Mouse (Mus musculus) neural tube, embryonic 12.5 days (tissue): Measurements from ENCODE around the gene Depp1. TPM values are rescaled to one million over a fixed set of nuclear protein-coding genes. Genes with fewer than 3 reads are reported as not detected.

Source experiments
- ATAC-seq: fragments of 200-750 bp; cut with Nextera tagmentation; 2 replicates; pipeline ENCODE4 v1.8.0; 2017; ENCODE audit warnings: low read depth, mild to moderate bottlenecking, moderate TSS enrichment, moderate library complexity; ENCODE audit not compliant: low FRiP score
- H3K27ac ChIP-seq: fragments of 300-500 bp; sonication (generic); 2 replicates; pipeline ENCODE4 v1.5.1; 2016
- H3K27me3 ChIP-seq: fragments of 300-500 bp; sonication (generic); replicated peaks from 2 replicates; pipeline ENCODE4 v1.6.1; 2016; ENCODE audit warnings: mild to moderate bottlenecking
- H3K36me3 ChIP-seq: fragments of 300-500 bp; sonication (generic); 2 replicates; pipeline ENCODE4 v1.6.1; 2016; ENCODE audit warnings: mild to moderate bottlenecking
- H3K4me1 ChIP-seq: fragments of 300-500 bp; sonication (generic); 2 replicates; pipeline ENCODE4 v1.6.1; 2016
- H3K4me2 ChIP-seq: fragments of 300-500 bp; sonication (generic); replicated peaks from 2 replicates; pipeline ENCODE4 v1.6.1; 2016; ENCODE audit warnings: mild to moderate bottlenecking
- H3K4me3 ChIP-seq: fragments of 300-500 bp; sonication (generic); 2 replicates; pipeline ENCODE4 v1.5.1; 2016
- H3K9ac ChIP-seq: fragments of 300-500 bp; sonication (generic); 2 replicates; pipeline ENCODE4 v1.6.1; 2016; ENCODE audit warnings: mild to moderate bottlenecking
- H3K9me3 ChIP-seq: fragments of 300-500 bp; sonication (generic); 2 replicates; pipeline ENCODE4 v1.6.1; 2016; ENCODE audit warnings: mild to moderate bottlenecking
- WGBS: fragments of 180-500 bp; shearing (Covaris S2); methylation state at CpG from one replicate; pipeline ENCODE4 v1.1.7; 2016; 5-methylcytosine and 5-hydroxymethylcytosine counted together
- polyA plus RNA-seq: library from polyadenylated mRNA; unstranded; fragments of >200 nt; fragmentation: Nextera tagmentation; extraction: Ambion mirVana; gene quantifications from 2 replicates; pipeline ENCODE4 v1.2.1, GENCODE M21; 2016

Gene Depp1
- polyA plus RNA-seq, 1 experiment from 2014 or later: 12.3 TPM

GRCm38 (mm10) chr6:116653684-116654454, 3.5 kb downstream of the Depp1 start:
- H3K36me3 ChIP-seq: peaks cover 11% of the 10 kb centered on the region; the same call in 1 of the 2 replicates
- no peak overlapping the region for H3K4me2 ChIP-seq
- H3K9ac ChIP-seq: no peak overlapping the region
- no peaks in the 10 kb centered on the region for H3K9me3 ChIP-seq
- ATAC-seq: peak; percentile 73
- H3K27me3 ChIP-seq: no peaks in the 10 kb centered on the region
- H3K4me3 ChIP-seq: no peak overlapping the region
- H3K4me1 ChIP-seq: no peaks in the 10 kb centered on the region; the same call in 1 of the 2 replicates
- no peak overlapping the region for H3K27ac ChIP-seq
- WGBS: 63% methylated on average over 9 of the region's 9 CpGs

DNA sequence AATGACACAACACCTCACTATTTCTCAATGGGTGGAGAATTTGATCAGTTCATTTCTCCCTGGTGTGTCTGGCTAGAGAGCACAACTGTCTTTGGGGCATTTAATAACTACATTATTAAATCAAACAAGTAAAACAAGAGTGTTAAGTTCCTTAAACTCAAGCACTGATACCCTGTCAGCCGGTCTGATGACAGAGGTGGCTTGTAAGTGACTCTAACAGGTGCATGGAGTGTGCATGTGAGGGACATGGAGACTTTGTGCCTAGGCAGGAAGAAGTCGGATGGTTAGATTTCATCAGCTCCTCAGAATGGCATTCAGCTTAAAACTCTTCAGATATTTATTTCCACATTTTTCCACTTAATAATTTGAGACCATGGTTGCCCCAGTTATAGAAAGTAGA, 13.0 kb downstream of the Depp1 start:
- H3K27me3 ChIP-seq: no peaks in the 10 kb centered on the region
- H3K4me3 ChIP-seq: no peak overlapping the region
- 82% methylated on average over 2 of the region's 2 CpGs for WGBS
- no peak overlapping the region for H3K9ac ChIP-seq
- H3K36me3 ChIP-seq: no peaks in the 10 kb centered on the region
- H3K9me3 ChIP-seq: no peaks in the 10 kb centered on the region
- ATAC-seq: no peak
- peaks cover 5% of the 10 kb centered on the region; the same call in 1 of the 2 replicates for H3K4me1 ChIP-seq
- H3K27ac ChIP-seq: no peak overlapping the region
- H3K4me2 ChIP-seq: no peak overlapping the region

- H3K27me3 ChIP-seq: no peaks in the 10 kb centered on the region
- peaks cover 5% of the 10 kb centered on the region; the same call in 1 of the 2 replicates for H3K4me1 ChIP-seq
- no peaks in the 10 kb centered on the region for H3K36me3 ChIP-seq
- no peak overlapping the region for H3K9ac ChIP-seq
- 82% methylated on average over 6 of the region's 6 CpGs for WGBS
- no peak for ATAC-seq
- H3K9me3 ChIP-seq: no peaks in the 10 kb centered on the region
- no peak overlapping the region for H3K27ac ChIP-seq
- no peak overlapping the region for H3K4me3 ChIP-seq
- no peak overlapping the region for H3K4me2 ChIP-seq
Measured at GRCm38 (mm10) chr6:116664031-116664430, 13.6 kb downstream of the Depp1 start.

DNA sequence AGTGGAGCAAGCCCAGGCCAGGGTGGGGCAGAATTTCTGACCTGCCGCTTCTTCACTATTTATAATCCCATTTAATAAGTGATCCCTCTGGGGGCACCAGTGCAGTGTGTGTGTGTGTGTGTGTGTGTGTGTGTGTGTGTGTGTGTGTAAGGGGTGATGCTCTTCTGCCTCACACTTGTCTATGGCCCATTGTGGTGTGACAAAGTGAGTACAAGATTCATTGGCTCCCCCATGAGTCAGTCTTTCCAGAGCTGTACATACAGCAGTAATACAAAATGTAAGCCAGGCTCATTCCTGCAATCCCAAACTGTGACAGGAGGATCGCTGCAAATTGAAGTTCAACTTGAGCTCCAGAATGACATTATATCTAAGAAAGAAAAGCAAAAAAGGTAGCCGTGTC, 14.4 kb downstream of the Depp1 start:
- Histone ChIP-seq H3K36me3 (no peaks in the 10 kb centered on the region), H3K27ac (no peak overlapping the region), H3K4me1 (peaks cover 9% of the 10 kb centered on the region), H3K4me3 (no peak overlapping the region), H3K9me3 (no peaks in the 10 kb centered on the region), H3K27me3 (no peaks in the 10 kb centered on the region), H3K9ac (no peak overlapping the region), H3K4me2 (no peak overlapping the region)
- 78% methylated on average over 3 of the region's 3 CpGs for WGBS
- no peak for ATAC-seq

DNA sequence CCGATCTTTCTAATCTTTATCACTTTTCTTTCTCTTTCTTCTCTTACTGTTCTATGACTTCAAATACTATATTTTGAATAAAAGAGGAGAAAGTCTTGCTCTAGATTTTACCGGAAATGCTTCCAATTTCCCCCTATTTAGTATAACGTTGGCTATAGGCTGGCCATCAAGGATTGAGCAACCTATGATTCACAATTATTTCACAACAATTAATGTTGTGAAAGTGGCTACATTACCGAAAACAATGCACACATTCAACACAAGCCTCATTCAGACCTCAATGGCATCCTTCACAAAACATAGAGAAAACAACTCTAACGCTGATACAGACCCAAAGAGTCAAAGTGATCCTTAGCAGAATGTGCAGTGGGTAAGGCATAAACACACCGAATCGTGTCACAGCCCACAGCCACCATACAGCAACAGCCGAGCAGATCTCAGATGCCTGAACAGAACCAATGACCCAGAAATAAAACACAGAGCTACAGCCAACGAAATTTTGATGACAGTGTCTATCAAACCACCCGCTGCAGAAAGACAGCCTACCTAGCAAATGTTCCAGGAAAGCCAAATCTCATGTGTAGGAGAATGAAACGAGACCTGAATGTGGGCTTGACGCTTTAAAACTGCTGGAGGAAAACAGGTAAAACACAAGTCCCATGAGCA, 15.8 kb downstream of the Depp1 start:
- Histone ChIP-seq H3K9ac (no peak overlapping the region), H3K36me3 (no peaks in the 10 kb centered on the region), H3K4me3 (no peak overlapping the region), H3K4me1 (peaks cover 23% of the 10 kb centered on the region), H3K4me2 (no peak overlapping the region; the same call in 1 of the 2 replicates), H3K9me3 (no peaks in the 10 kb centered on the region), H3K27me3 (no peaks in the 10 kb centered on the region), H3K27ac (no peak overlapping the region)
- ATAC-seq: no peak
- 71% methylated on average over 12 of the region's 12 CpGs for WGBS

GRCm38 (mm10) chr6:116666892-116667291, 16.5 kb downstream of the Depp1 start:
- WGBS: 26% methylated on average over 3 of the region's 3 CpGs

GRCm38 (mm10) chr6:116667382-116667781, 17.0 kb downstream of the Depp1 start:
- Histone ChIP-seq H3K4me2 (no peak overlapping the region), H3K4me3 (no peak overlapping the region), H3K9me3 (no peaks in the 10 kb centered on the region), H3K9ac (no peak overlapping the region), H3K36me3 (no peaks in the 10 kb centered on the region), H3K27me3 (no peaks in the 10 kb centered on the region), H3K27ac (no peak overlapping the region), H3K4me1 (peaks cover 29% of the 10 kb centered on the region)
- ATAC-seq: no peak
- 75% methylated on average over 3 of the region's 3 CpGs for WGBS

More at GRCm38 (mm10) chr6:116666892-116667291, 16.5 kb downstream of the Depp1 start:
- no peaks in the 10 kb centered on the region for H3K36me3 ChIP-seq
- H3K9me3 ChIP-seq: no peaks in the 10 kb centered on the region
- H3K4me1 ChIP-seq: peaks cover 28% of the 10 kb centered on the region
- no peaks in the 10 kb centered on the region for H3K27me3 ChIP-seq
- H3K4me3 ChIP-seq: no peak overlapping the region
- no peak overlapping the region for H3K27ac ChIP-seq
- no peak overlapping the region; the same call in 1 of the 2 replicates for H3K4me2 ChIP-seq
- ATAC-seq: no peak
- no peak overlapping the region for H3K9ac ChIP-seq

- no peak overlapping the region for H3K4me3 ChIP-seq
- no peak overlapping the region for H3K9ac ChIP-seq
- H3K27me3 ChIP-seq: no peaks in the 10 kb centered on the region
- no peak overlapping the region for H3K27ac ChIP-seq
- no peaks in the 10 kb centered on the region for H3K9me3 ChIP-seq
- 31% methylated on average over 11 of the region's 11 CpGs for WGBS
- H3K4me2 ChIP-seq: no peak overlapping the region
- no peak for ATAC-seq
- no peaks in the 10 kb centered on the region for H3K36me3 ChIP-seq
- peaks cover 33% of the 10 kb centered on the region for H3K4me1 ChIP-seq
Measured at GRCm38 (mm10) chr6:116668682-116669470, 18.5 kb downstream of the Depp1 start.

GRCm38 (mm10) chr6:116670144-116670543, 19.7 kb downstream of the Depp1 start:
- ATAC-seq: peak; percentile 13; the same call in 1 of the 2 replicates
- 13% methylated on average over 6 of the region's 6 CpGs for WGBS
- Histone ChIP-seq H3K36me3 (no peaks in the 10 kb centered on the region), H3K27ac (peak overlapping the region; percentile 71), H3K9me3 (no peaks in the 10 kb centered on the region), H3K27me3 (no peaks in the 10 kb centered on the region), H3K4me2 (peak overlapping the region; percentile 91), H3K9ac (0 out of 2 replicates have a peak overlapping the region, but pooled peaks have one; percentile 23), H3K4me3 (no peak overlapping the region), H3K4me1 (peaks cover 35% of the 10 kb centered on the region)

GRCm38 (mm10) chr6:116671031-116671430, 20.6 kb downstream of the Depp1 start:
- Histone ChIP-seq H3K4me1 (peaks cover 35% of the 10 kb centered on the region), H3K9ac (0 out of 2 replicates have a peak overlapping the region, but pooled peaks have one; percentile 4), H3K27me3 (no peaks in the 10 kb centered on the region), H3K9me3 (no peaks in the 10 kb centered on the region), H3K27ac (peak overlapping the region; percentile 71), H3K36me3 (no peaks in the 10 kb centered on the region), H3K4me3 (no peak overlapping the region), H3K4me2 (peak overlapping the region; percentile 91)
- 3% methylated on average over 5 of the region's 5 CpGs for WGBS
- ATAC-seq: peak; percentile 61

DNA sequence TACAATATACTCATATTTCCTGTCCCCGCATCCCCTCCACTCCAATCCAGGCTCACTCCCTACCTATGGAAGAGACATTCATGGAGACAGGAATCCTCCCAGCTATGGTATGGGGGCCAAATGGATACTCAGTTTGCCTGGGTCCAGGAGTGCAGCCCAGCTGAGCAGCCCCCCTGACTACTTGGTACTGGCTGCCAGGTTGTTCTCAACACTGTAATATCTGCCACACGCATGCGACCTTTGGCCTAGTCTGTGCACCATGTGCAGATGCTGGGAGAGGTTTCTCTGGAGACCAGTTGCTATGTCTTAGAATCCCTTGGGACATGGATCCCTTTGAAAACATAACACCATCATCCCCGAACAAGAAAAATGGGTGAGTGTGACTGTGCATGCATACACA, 21.4 kb downstream of the Depp1 start:
- H3K9ac ChIP-seq: no peak overlapping the region
- H3K4me1 ChIP-seq: peaks cover 35% of the 10 kb centered on the region
- no peaks in the 10 kb centered on the region for H3K36me3 ChIP-seq
- 63% methylated on average over 4 of the region's 4 CpGs for WGBS
- no peak overlapping the region for H3K27ac ChIP-seq
- no peaks in the 10 kb centered on the region for H3K27me3 ChIP-seq
- H3K9me3 ChIP-seq: no peaks in the 10 kb centered on the region
- no peak overlapping the region for H3K4me3 ChIP-seq
- H3K4me2 ChIP-seq: peak overlapping the region; percentile 91
- ATAC-seq: no peak

DNA sequence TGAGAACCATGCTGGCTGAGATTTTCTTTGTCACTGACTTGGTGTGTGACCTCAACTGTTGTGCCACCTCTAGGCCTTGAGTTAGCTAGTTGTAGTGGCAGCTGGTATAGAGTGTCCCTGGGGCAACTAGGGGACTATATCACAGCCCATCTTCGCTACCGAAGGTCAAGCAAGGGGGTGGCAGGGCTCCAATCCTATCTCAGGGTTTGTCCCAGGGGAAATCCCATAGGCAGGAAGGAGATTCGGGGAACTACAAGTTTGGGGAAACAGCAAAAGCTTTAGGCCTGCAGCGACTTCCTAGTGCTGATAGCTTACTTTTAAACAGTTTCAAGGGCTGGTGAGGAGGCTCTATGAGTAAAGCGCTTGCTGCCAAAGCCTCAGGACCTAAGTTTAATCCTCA, 21.9 kb downstream of the Depp1 start:
- H3K4me3 ChIP-seq: no peak overlapping the region
- ATAC-seq: no peak
- H3K9me3 ChIP-seq: no peaks in the 10 kb centered on the region
- H3K27me3 ChIP-seq: no peaks in the 10 kb centered on the region
- no peak overlapping the region for H3K27ac ChIP-seq
- peaks cover 35% of the 10 kb centered on the region for H3K4me1 ChIP-seq
- WGBS: 67% methylated on average over 5 of the region's 5 CpGs
- peak overlapping the region; percentile 91 for H3K4me2 ChIP-seq
- H3K9ac ChIP-seq: 0 out of 2 replicates have a peak overlapping the region, but pooled peaks have one; percentile 59
- H3K36me3 ChIP-seq: no peaks in the 10 kb centered on the region
